Mouse (Mus musculus): ENCODE data around the gene Olfr616.

GRCm38 (mm10) chr7:103547774-103548173 is 21.2 kb downstream of the Olfr616 start, which contains the start of gene Olfr613:
- no peak for TF ChIP-seq CTCF (IDR thresholded peaks at IDR 0.05; ENCODE audit: low read depth, low read length)
- TF ChIP-seq EP300 (IDR thresholded peaks at IDR 0.05; ENCODE audit: insufficient read depth, low read depth, low read length), result no peak
